ENCODE assay signal across 31 mouse cellular contexts in the genomic region with DNA sequence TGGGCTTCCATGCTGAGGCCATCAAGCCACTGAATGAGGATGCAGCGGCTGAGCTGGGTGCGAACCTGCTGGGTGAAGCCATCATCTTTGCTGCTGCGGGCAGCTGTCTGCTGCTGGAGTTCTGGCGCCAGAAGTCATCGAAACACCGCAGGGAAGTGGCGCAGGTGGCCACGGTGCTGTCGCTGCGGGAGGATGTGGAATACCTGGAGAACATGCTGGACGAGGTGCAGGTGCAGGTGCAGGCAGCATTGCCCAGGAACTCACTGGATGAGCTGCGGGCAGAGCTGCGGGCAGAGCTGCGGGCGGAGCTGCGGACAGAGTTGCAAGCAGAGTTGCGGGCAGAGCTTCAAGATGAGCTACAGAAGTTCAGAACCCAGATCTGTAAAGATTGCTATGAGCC. TPM values are rescaled to one million over a fixed set of nuclear protein-coding genes. Genes with fewer than 3 reads are reported as not detected.
DNase-seq lines count a peak whose midpoint lies in the region; ATAC-seq and TF ChIP-seq lines count a peak whose summit lies in the region.
"Had no signal": no experiment of that assay in that cellular context is flagged by ENCODE, and none has a peak within 500 bp of the region (broad histone marks: within the 10 kb centered on the region; RNA-seq: fewer than 3 reads in every experiment).

No protein-coding gene starts in this region.

- no peak overlapping the region for H3K4me3 ChIP-seq in liver, embryonic 13.5 days (replicated peaks)
- H3K4me3 ChIP-seq in liver, embryonic 12.5 days = no peak overlapping the region
- H3K4me3 ChIP-seq in testis, adult 2 months (ENCODE audit: control insufficient read depth, low read depth, low read length) = peak overlapping the region; percentile 64
- H3K4me3 ChIP-seq in G1E (ENCODE audit: low read depth, low read length) (peak overlapping the region; percentile 48), myocyte (no peak overlapping the region)
- H3K4me3 ChIP-seq: embryonic facial prominence, embryonic 12.5 days; embryonic facial prominence, embryonic 15.5 days; gastrocnemius, adult 2 months; heart, embryonic 13.5 days; hindbrain, embryonic 12.5 days; hindbrain, embryonic 15.5 days had no signal

- no peak overlapping the region for H3ac ChIP-seq in myocyte (ENCODE audit: control insufficient read depth, insufficient read length)

- H3K27ac ChIP-seq in liver, embryonic 13.5 days = peak overlapping the region; percentile 15; the same call in 1 of the 2 replicates
- no peak overlapping the region for H3K27ac ChIP-seq in liver, embryonic 12.5 days
- no peak overlapping the region for H3K27ac ChIP-seq in testis, adult 2 months (ENCODE audit: control insufficient read depth, insufficient read depth, low read depth, low read length)
- H3K27ac ChIP-seq: embryonic facial prominence, embryonic 12.5 days; embryonic facial prominence, embryonic 15.5 days; gastrocnemius, adult 2 months; heart, embryonic 13.5 days; hindbrain, embryonic 12.5 days; hindbrain, embryonic 15.5 days had no signal

- H3K4me1 ChIP-seq in liver, embryonic 13.5 days (replicated peaks) = peaks cover 41% of the 10 kb centered on the region
- H3K4me1 ChIP-seq in liver, embryonic 12.5 days = peaks cover 47% of the 10 kb centered on the region
- H3K4me1 ChIP-seq in testis, adult 2 months (ENCODE audit: control insufficient read depth, insufficient read depth, low read length) = peaks cover 12% of the 10 kb centered on the region
- H3K4me1 ChIP-seq in G1E (ENCODE audit: insufficient read depth, low read depth, low read length) = peaks cover 44% of the 10 kb centered on the region
- H3K4me1 ChIP-seq: embryonic facial prominence, embryonic 12.5 days; hindbrain, embryonic 12.5 days; hindbrain, embryonic 15.5 days had no signal

- no peak overlapping the region for H3K9ac ChIP-seq in liver, embryonic 13.5 days
- H3K9ac ChIP-seq in liver, embryonic 12.5 days = no peak overlapping the region
- H3K9ac ChIP-seq: embryonic facial prominence, embryonic 12.5 days; embryonic facial prominence, embryonic 15.5 days; forebrain, postnatal 0 days; heart, embryonic 13.5 days; hindbrain, embryonic 12.5 days; hindbrain, embryonic 15.5 days had no signal

- no peak for ATAC-seq in liver, embryonic 13.5 days (ENCODE audit: low read depth)
- ATAC-seq in liver, embryonic 12.5 days = no peak
- no peak for ATAC-seq in G1E (ENCODE audit: extremely low read depth, insufficient number of reproducible peaks, low FRiP score, poor library complexity, severe bottlenecking)
- ATAC-seq: forebrain, embryonic 14.5 days; forebrain, postnatal 0 days had no signal

- peaks cover 55% of the 10 kb centered on the region for H3K36me3 ChIP-seq in liver, embryonic 13.5 days
- H3K36me3 ChIP-seq in liver, embryonic 12.5 days = peaks cover 58% of the 10 kb centered on the region
- no peaks in the 10 kb centered on the region for H3K36me3 ChIP-seq in testis, adult 2 months (ENCODE audit: control insufficient read depth, insufficient read depth, low read length)
- H3K36me3 ChIP-seq in G1E (replicated peaks) (peaks cover 68% of the 10 kb centered on the region), myocyte (ENCODE audit: control insufficient read depth, insufficient read depth) (peaks cover 26% of the 10 kb centered on the region)

- no peaks in the 10 kb centered on the region for H3K27me3 ChIP-seq in liver, embryonic 13.5 days
- H3K27me3 ChIP-seq in liver, embryonic 12.5 days (replicated peaks) = no peaks in the 10 kb centered on the region
- no peaks in the 10 kb centered on the region for H3K27me3 ChIP-seq in testis, adult 2 months (ENCODE audit: control insufficient read depth, insufficient read depth, low read length)
- H3K27me3 ChIP-seq in G1E (ENCODE audit: insufficient read depth, low read length) = no peaks in the 10 kb centered on the region
- H3K27me3 ChIP-seq in myocyte (ENCODE audit: control insufficient read depth, insufficient read depth, insufficient read length) = no peaks in the 10 kb centered on the region
- H3K27me3 ChIP-seq: CH12.LX; embryonic facial prominence, embryonic 12.5 days; embryonic facial prominence, embryonic 15.5 days; heart, embryonic 13.5 days; hindbrain, embryonic 12.5 days; hindbrain, embryonic 15.5 days had no signal

- H3K4me2 ChIP-seq in liver, embryonic 13.5 days = no peak overlapping the region
- H3K4me2 ChIP-seq in liver, embryonic 12.5 days = no peak overlapping the region
- H3K4me2 ChIP-seq in myocyte (ENCODE audit: low read depth) = no peak overlapping the region
- H3K4me2 ChIP-seq: embryonic facial prominence, embryonic 12.5 days; embryonic facial prominence, embryonic 15.5 days; heart, embryonic 13.5 days; hindbrain, embryonic 12.5 days; hindbrain, embryonic 15.5 days had no signal

- H3K79me2 ChIP-seq in myocyte (ENCODE audit: control insufficient read depth, insufficient read depth) = no peaks in the 10 kb centered on the region

- no peak for TF ChIP-seq CTCF in testis, adult 2 months (IDR thresholded peaks at IDR 0.05; ENCODE audit: control insufficient read depth, insufficient read depth, insufficient replicate concordance, low read depth, low read length)
- TF ChIP-seq CTCF in G1E (IDR thresholded peaks at IDR 0.05; ENCODE audit: low read depth, low read length) = no peak

- WGBS in liver, embryonic 13.5 days (ENCODE audit: insufficient replicate concordance) = 91% methylated on average over 17 of the region's 17 CpGs
- WGBS in liver, embryonic 12.5 days (ENCODE audit: insufficient replicate concordance) = 86% methylated on average over 17 of the region's 17 CpGs

- H3K9me3 ChIP-seq in liver, embryonic 13.5 days (replicated peaks) = no peaks in the 10 kb centered on the region
- no peaks in the 10 kb centered on the region for H3K9me3 ChIP-seq in liver, embryonic 12.5 days (replicated peaks)
- H3K9me3 ChIP-seq in G1E (replicated peaks) = no peaks in the 10 kb centered on the region
- H3K9me3 ChIP-seq: embryonic facial prominence, embryonic 12.5 days; embryonic facial prominence, embryonic 15.5 days; heart, embryonic 13.5 days; hindbrain, embryonic 12.5 days; hindbrain, embryonic 15.5 days had no signal

- no peak for TF ChIP-seq POLR2A in testis, adult 2 months (IDR thresholded peaks at IDR 0.05; ENCODE audit: control insufficient read depth, low read depth, low read length)
- peak; percentile 39 for TF ChIP-seq POLR2A in myocyte (IDR thresholded peaks at IDR 0.05; ENCODE audit: insufficient read length, low read depth)

- DNase-seq in liver, embryonic 13.5 days = no peak
- DNase-seq in testis, postnatal 10 days (ENCODE audit: low spot score) = no peak
- DNase-seq in G1E (ENCODE audit: low spot score) = no peak
- DNase-seq in urinary bladder, postnatal 10 days (ENCODE audit: low spot score) = no peak
- no peak for DNase-seq in cerebellum, postnatal 14 days
- DNase-seq: adrenal gland, postnatal 10 days; adrenal gland, postnatal 36 days; B cell, adult 2 months; cerebellum, adult 18-20 months; cerebellum, adult 9-10 months; cerebellum, postnatal 25 days; forebrain, postnatal 0 days; gastrocnemius, adult 2 months; gastrocnemius, postnatal 14 days; heart, adult 11 months had no signal

TF ChIP-seq in myocyte, 11 proteins besides CTCF, POLR2A, EP300 and RAD21 (continues in another document):
- peak in 1 of 3 experiments; percentile 3 for TF ChIP-seq MYOG (IDR thresholded peaks at IDR 0.05; ENCODE audit: control insufficient read depth in 1 of 3, insufficient read depth in 1 of 3, insufficient read length in 2 of 3, low read depth in 2 of 3)
- no peak for TF ChIP-seq TCF12 (IDR thresholded peaks at IDR 0.05; ENCODE audit: insufficient read depth, poor library complexity, severe bottlenecking)
- TF ChIP-seq CEBPB (IDR thresholded peaks at IDR 0.05; ENCODE audit: insufficient read depth, poor library complexity, severe bottlenecking) = no peak
- no peak for TF ChIP-seq USF1 (IDR thresholded peaks at IDR 0.05; ENCODE audit: low read depth)

RNA-seq across cellular contexts. Expression of a gene that starts 16.2 kb away (rescaled TPM):
- 45.6 and 46.7 TPM in 2 replicates for polyA plus RNA-seq in liver, embryonic 13.5 days (2015; fragmentation: Nextera tagmentation; extraction: Ambion mirVana)
- 61.1 and 61.5 TPM in 2 replicates for polyA plus RNA-seq in liver, embryonic 12.5 days (2016; fragmentation: Nextera tagmentation; extraction: Ambion mirVana)
- 42.4 and 44.7 TPM in 2 replicates for polyA plus RNA-seq in testis, adult 2 months (2012; rRNA removed)
- total RNA-seq in G1E (2014; fragmentation: Nextera tagmentation) (146 and 171 TPM in 2 replicates), G1E (2017) (239 and 292 TPM in 2 replicates)
- polyA plus RNA-seq in G1E (2012) (560 and 712 TPM in 2 replicates), myocyte (2012; fragmentation: generic; extraction: Trizol) (189 TPM)

RNA-seq across cellular contexts. Expression of a gene that starts 24.5 kb away (rescaled TPM):
- polyA plus RNA-seq in liver, embryonic 13.5 days (2015; fragmentation: Nextera tagmentation; extraction: Ambion mirVana) = not detected in 2 replicates
- not detected in 2 replicates for polyA plus RNA-seq in liver, embryonic 12.5 days (2016; fragmentation: Nextera tagmentation; extraction: Ambion mirVana)
- polyA plus RNA-seq in testis, adult 2 months (2012; rRNA removed) = 0.20 and 0.30 TPM in 2 replicates
- total RNA-seq in G1E (2014; fragmentation: Nextera tagmentation) = not detected in 2 replicates
- total RNA-seq in G1E (2017) = not detected in 2 replicates
- polyA plus RNA-seq in G1E (2012) = not detected in 2 replicates
- 0.42 TPM for polyA plus RNA-seq in myocyte (2012; fragmentation: generic; extraction: Trizol)
- total RNA-seq: adrenal gland, adult 18-20 months; adrenal gland, postnatal 36 days; CH12.LX; common myeloid progenitor, adult 5-6 weeks; gastrocnemius, postnatal 14 days; gastrocnemius, postnatal 4 days; heart, postnatal 25 days; hematopoietic stem cell, adult 5-6 weeks; MEL had no signal
- polyA plus RNA-seq: embryonic facial prominence, embryonic 12.5 days; heart, embryonic 13.5 days had no signal

RNA-seq across cellular contexts. Expression of a gene that starts 27.0 kb away (rescaled TPM):
- 4.0 and 4.1 TPM in 2 replicates for polyA plus RNA-seq in liver, embryonic 13.5 days (2015; fragmentation: Nextera tagmentation; extraction: Ambion mirVana)
- polyA plus RNA-seq in liver, embryonic 12.5 days (2016; fragmentation: Nextera tagmentation; extraction: Ambion mirVana) = 5.1 and 5.6 TPM in 2 replicates
- 15.6 and 17.4 TPM in 2 replicates for polyA plus RNA-seq in testis, adult 2 months (2012; rRNA removed)
- total RNA-seq in G1E (2014; fragmentation: Nextera tagmentation) (0.73 and 0.98 TPM in 2 replicates), G1E (2017) (0.06 and 0.11 TPM in 2 replicates)
- polyA plus RNA-seq in G1E (2012) (0.94 and 0.96 TPM in 2 replicates), myocyte (2012; fragmentation: generic; extraction: Trizol) (340 TPM)
- total RNA-seq: hematopoietic stem cell, adult 5-6 weeks had no signal

RNA-seq across cellular contexts. Expression of a gene that starts 27.3 kb away (rescaled TPM):
- polyA plus RNA-seq in liver, embryonic 13.5 days (2015; fragmentation: Nextera tagmentation; extraction: Ambion mirVana) = 17.3 and 18.8 TPM in 2 replicates
- 22.1 and 23.3 TPM in 2 replicates for polyA plus RNA-seq in liver, embryonic 12.5 days (2016; fragmentation: Nextera tagmentation; extraction: Ambion mirVana)
- polyA plus RNA-seq in testis, adult 2 months (2012; rRNA removed) = 13.6 and 14.5 TPM in 2 replicates
- total RNA-seq in G1E (2014; fragmentation: Nextera tagmentation) (13.8 and 14.2 TPM in 2 replicates), G1E (2017) (14.8 and 15.2 TPM in 2 replicates)
- polyA plus RNA-seq in G1E (2012) (7.7 and 8.4 TPM in 2 replicates), myocyte (2012; fragmentation: generic; extraction: Trizol) (29.8 TPM)

RNA-seq across cellular contexts. Expression of a gene that starts 43.1 kb away (rescaled TPM):
- 0.31 and 0.48 TPM in 2 replicates for polyA plus RNA-seq in liver, embryonic 13.5 days (2015; fragmentation: Nextera tagmentation; extraction: Ambion mirVana)
- 0.51 and 0.62 TPM in 2 replicates for polyA plus RNA-seq in liver, embryonic 12.5 days (2016; fragmentation: Nextera tagmentation; extraction: Ambion mirVana)
- polyA plus RNA-seq in testis, adult 2 months (2012; rRNA removed) = 9.5 and 16.2 TPM in 2 replicates
- total RNA-seq in G1E (2014; fragmentation: Nextera tagmentation) (0.30 TPM in 1 of 2 replicates, not detected in the other), G1E (2017) (0.11 and 0.12 TPM in 2 replicates)
- polyA plus RNA-seq in G1E (2012) (0.06 and 0.16 TPM in 2 replicates), myocyte (2012; fragmentation: generic; extraction: Trizol) (0.10 TPM)
- total RNA-seq: common myeloid progenitor, adult 5-6 weeks had no signal

Comparison
In these comparisons a context has a peak if more than half of its experiments do, and no peak if none do; other contexts are left out.
1. H3K4me3 ChIP-seq: peak in testis, adult 2 months (single experiment) and G1E (single experiment); none in liver, embryonic 13.5 days (single experiment), liver, embryonic 12.5 days (single experiment) and myocyte (single experiment).
2. RNA of a gene that starts 27.0 kb away (polyA plus RNA-seq): 340 TPM in myocyte (single experiment); 15.6 to 17.4 TPM in testis, adult 2 months, 5.1 to 5.6 TPM in liver, embryonic 12.5 days, 4.0 to 4.1 TPM in liver, embryonic 13.5 days and 0.94 to 0.96 TPM in G1E; every median in the first group is over 10 times any median in the second.